Mouse (Mus musculus): ENCODE data around the gene Lgals4. TPM values are rescaled to one million over a fixed set of nuclear protein-coding genes. Genes with fewer than 3 reads are reported as not detected.

The Lgals4 gene
- polyA plus RNA-seq, 1 experiment, result 0.25 TPM

- Histone ChIP-seq H3K4me3 (ENCODE audit: insufficient read depth, poor library complexity, severe bottlenecking) (no peak overlapping the region), H3K79me2 (ENCODE audit: control insufficient read depth, insufficient read depth) (peaks cover 35% of the 10 kb centered on the region), H3ac (ENCODE audit: control insufficient read depth, insufficient read length, low read depth) (no peak overlapping the region), H3K27me3 (ENCODE audit: control insufficient read depth, insufficient read depth, insufficient read length) (no peaks in the 10 kb centered on the region), H3K79me3 (ENCODE audit: low read depth) (peaks cover 33% of the 10 kb centered on the region), H3K36me3 (ENCODE audit: control insufficient read depth, insufficient read depth) (peaks cover 73% of the 10 kb centered on the region)
- TF ChIP-seq CEBPB (IDR thresholded peaks at IDR 0.05; ENCODE audit: low read depth), result no peak
- TF ChIP-seq MYOD1 (IDR thresholded peaks at IDR 0.05; ENCODE audit: control insufficient read depth, insufficient read length, low read depth), result no peak
- no peak for TF ChIP-seq MAX (IDR thresholded peaks at IDR 0.05)
- no peak for TF ChIP-seq USF1 (IDR thresholded peaks at IDR 0.05; ENCODE audit: low read depth)
- no peak for TF ChIP-seq FOSL1 (IDR thresholded peaks at IDR 0.05; ENCODE audit: insufficient read depth, low read length, poor library complexity, severe bottlenecking)
- no peak for TF ChIP-seq CTCF (IDR thresholded peaks at IDR 0.05; ENCODE audit: control insufficient read depth, insufficient read depth, insufficient read length)
- no peak for TF ChIP-seq MYOG (IDR thresholded peaks at IDR 0.05; ENCODE audit: control insufficient read depth, extremely low read depth, insufficient read length)
These were observed 13.0 kb upstream of the Lgals4 start for GRCm38 (mm10) chr7:28820358-28821260.

- Histone ChIP-seq H3K79me3 (ENCODE audit: low read depth) (peaks cover 26% of the 10 kb centered on the region), H3K4me3 (ENCODE audit: insufficient read depth, poor library complexity, severe bottlenecking) (no peak overlapping the region), H3K36me3 (ENCODE audit: control insufficient read depth, insufficient read depth) (peaks cover 66% of the 10 kb centered on the region), H3ac (ENCODE audit: control insufficient read depth, insufficient read length, low read depth) (peak overlapping the region; percentile 13), H3K79me2 (ENCODE audit: control insufficient read depth, insufficient read depth) (peaks cover 28% of the 10 kb centered on the region), H3K27me3 (ENCODE audit: control insufficient read depth, insufficient read depth, insufficient read length) (no peaks in the 10 kb centered on the region)
- TF ChIP-seq MYOD1 (IDR thresholded peaks at IDR 0.05; ENCODE audit: control insufficient read depth, insufficient read length, low read depth) (peak; percentile 43), USF1 (IDR thresholded peaks at IDR 0.05; ENCODE audit: low read depth) (no peak)
These were observed 12.3 kb upstream of the Lgals4 start for GRCm38 (mm10) chr7:28821261-28821831.

- peaks cover 54% of the 10 kb centered on the region for H3K36me3 ChIP-seq (ENCODE audit: control insufficient read depth, insufficient read depth)
- H3K4me3 ChIP-seq (ENCODE audit: insufficient read depth, poor library complexity, severe bottlenecking), result no peak overlapping the region
- H3K27me3 ChIP-seq (ENCODE audit: control insufficient read depth, insufficient read depth, insufficient read length), result no peaks in the 10 kb centered on the region
These were observed 11.1 kb upstream of the Lgals4 start for GRCm38 (mm10) chr7:28822556-28822955.

GRCm38 (mm10) chr7:28822993-28823903 is 10.4 kb upstream of the Lgals4 start:
- no peak overlapping the region for H3K4me3 ChIP-seq (ENCODE audit: insufficient read depth, poor library complexity, severe bottlenecking)
- H3K27me3 ChIP-seq (ENCODE audit: control insufficient read depth, insufficient read depth, insufficient read length), result no peaks in the 10 kb centered on the region
- H3K36me3 ChIP-seq (ENCODE audit: control insufficient read depth, insufficient read depth), result peaks cover 47% of the 10 kb centered on the region
- peaks cover 9% of the 10 kb centered on the region for H3K79me2 ChIP-seq (ENCODE audit: control insufficient read depth, insufficient read depth)
- H3ac ChIP-seq (ENCODE audit: control insufficient read depth, insufficient read length, low read depth), result no peak overlapping the region
- H3K79me3 ChIP-seq (ENCODE audit: low read depth), result peaks cover 8% of the 10 kb centered on the region
- TF ChIP-seq FOSL1 (IDR thresholded peaks at IDR 0.05; ENCODE audit: insufficient read depth, low read length, poor library complexity, severe bottlenecking) (no peak), USF1 (IDR thresholded peaks at IDR 0.05; ENCODE audit: low read depth) (no peak), MYOD1 (IDR thresholded peaks at IDR 0.05; ENCODE audit: control insufficient read depth, insufficient read length, low read depth) (no peak), CTCF (IDR thresholded peaks at IDR 0.05; ENCODE audit: control insufficient read depth, insufficient read depth, insufficient read length) (no peak), MAX (IDR thresholded peaks at IDR 0.05) (no peak), MYOG (IDR thresholded peaks at IDR 0.05; ENCODE audit: control insufficient read depth, extremely low read depth, insufficient read length) (no peak), CEBPB (IDR thresholded peaks at IDR 0.05; ENCODE audit: low read depth) (no peak)

More at GRCm38 (mm10) chr7:28822556-28822955, 11.1 kb upstream of the Lgals4 start:
- H3K79me2 ChIP-seq (ENCODE audit: control insufficient read depth, insufficient read depth), result peaks cover 16% of the 10 kb centered on the region
- TF ChIP-seq CEBPB (IDR thresholded peaks at IDR 0.05; ENCODE audit: low read depth) (no peak), FOSL1 (IDR thresholded peaks at IDR 0.05; ENCODE audit: insufficient read depth, low read length, poor library complexity, severe bottlenecking) (no peak), MAX (IDR thresholded peaks at IDR 0.05) (no peak), MYOG (IDR thresholded peaks at IDR 0.05; ENCODE audit: control insufficient read depth, extremely low read depth, insufficient read length) (no peak), MYOD1 (IDR thresholded peaks at IDR 0.05; ENCODE audit: control insufficient read depth, insufficient read length, low read depth) (no peak), USF1 (IDR thresholded peaks at IDR 0.05; ENCODE audit: low read depth) (no peak), CTCF (IDR thresholded peaks at IDR 0.05; ENCODE audit: control insufficient read depth, insufficient read depth, insufficient read length) (no peak)
- H3K79me3 ChIP-seq (ENCODE audit: low read depth), result peaks cover 15% of the 10 kb centered on the region
- H3ac ChIP-seq (ENCODE audit: control insufficient read depth, insufficient read length, low read depth), result no peak overlapping the region

- Histone ChIP-seq H3ac (ENCODE audit: control insufficient read depth, insufficient read length, low read depth) (no peak overlapping the region), H3K79me2 (ENCODE audit: control insufficient read depth, insufficient read depth) (peaks cover 2% of the 10 kb centered on the region), H3K79me3 (ENCODE audit: low read depth) (peaks cover 4% of the 10 kb centered on the region), H3K36me3 (ENCODE audit: control insufficient read depth, insufficient read depth) (peaks cover 42% of the 10 kb centered on the region), H3K4me3 (ENCODE audit: insufficient read depth, poor library complexity, severe bottlenecking) (no peak overlapping the region), H3K27me3 (ENCODE audit: control insufficient read depth, insufficient read depth, insufficient read length) (no peaks in the 10 kb centered on the region)
- TF ChIP-seq USF1 (IDR thresholded peaks at IDR 0.05; ENCODE audit: low read depth) (no peak), MAX (IDR thresholded peaks at IDR 0.05) (no peak), MYOD1 (IDR thresholded peaks at IDR 0.05; ENCODE audit: control insufficient read depth, insufficient read length, low read depth) (no peak)
These were observed 9.7 kb upstream of the Lgals4 start for GRCm38 (mm10) chr7:28823932-28824331.
